Mouse (Mus musculus) heart, postnatal 4 days (tissue): Measurements from ENCODE around the gene Cops8. TPM values are rescaled to one million over a fixed set of nuclear protein-coding genes. Genes with fewer than 3 reads are reported as not detected.

Experiments
- DNase-seq: peaks from one replicate; pipeline ENCODE4 v3.0.0; 2021
- total RNA-seq, 2 experiments: library from RNA; stranded (reverse); gene quantifications; 2 replicates each; pipeline ENCODE4 v1.2.3; 2021

The Cops8 gene
- 10 to 100 TPM; 78.6 to 91.6 TPM for total RNA-seq

GRCm38 (mm10) chr1:90602759-90603560 lies at the start of gene Cops8:
Gene Cops8, plus strand, starts transcription at chr1:90602981.
- peak; percentile 97 for DNase-seq

- DNase-seq = peak; percentile 25
Measured at GRCm38 (mm10) chr1:90557140-90557539, 45.6 kb upstream of the Cops8 start.

GRCm38 (mm10) chr1:90560942-90561726 lies 41.6 kb upstream of the Cops8 start:
- peak; percentile 12 for DNase-seq

- DNase-seq = no peak
Measured at GRCm38 (mm10) chr1:90563945-90564344, 38.8 kb upstream of the Cops8 start.

GRCm38 (mm10) chr1:90566664-90567440 lies 35.9 kb upstream of the Cops8 start:
- peak; percentile 11 for DNase-seq

GRCm38 (mm10) chr1:90573831-90574230 lies 28.9 kb upstream of the Cops8 start:
- DNase-seq = no peak

- DNase-seq = no peak
Measured at GRCm38 (mm10) chr1:90574845-90575244, 27.9 kb upstream of the Cops8 start.

- DNase-seq = peak; percentile 25
Measured at GRCm38 (mm10) chr1:90577417-90577816, 25.4 kb upstream of the Cops8 start.

GRCm38 (mm10) chr1:90582635-90583034 lies 20.1 kb upstream of the Cops8 start:
- DNase-seq = no peak

GRCm38 (mm10) chr1:90588021-90588734 lies 14.6 kb upstream of the Cops8 start:
- DNase-seq = peak; percentile 91

- peak; percentile 82 for DNase-seq
Measured at GRCm38 (mm10) chr1:90590797-90591196, 12.0 kb upstream of the Cops8 start.

GRCm38 (mm10) chr1:90592784-90593183 lies 10.0 kb upstream of the Cops8 start:
- peak; percentile 88 for DNase-seq

GRCm38 (mm10) chr1:90599226-90599625 lies 3.6 kb upstream of the Cops8 start:
- peak; percentile 61 for DNase-seq

GRCm38 (mm10) chr1:90601096-90601495 lies 1.7 kb upstream of the Cops8 start:
- DNase-seq = no peak

GRCm38 (mm10) chr1:90603561-90603887 lies 743 bp downstream of the Cops8 start:
- DNase-seq = no peak

GRCm38 (mm10) chr1:90609363-90609762 lies 6.6 kb downstream of the Cops8 start:
- no peak for DNase-seq

GRCm38 (mm10) chr1:90617258-90617657 lies 14.5 kb downstream of the Cops8 start:
- no peak for DNase-seq

GRCm38 (mm10) chr1:90633415-90634030 lies 30.7 kb downstream of the Cops8 start:
- DNase-seq = no peak

- no peak for DNase-seq
Measured at GRCm38 (mm10) chr1:90634205-90634745, 31.5 kb downstream of the Cops8 start.

- no peak for DNase-seq
Measured at GRCm38 (mm10) chr1:90638335-90638734, 35.6 kb downstream of the Cops8 start.

- DNase-seq = peak; percentile 88
Measured at GRCm38 (mm10) chr1:90650781-90651437, 48.1 kb downstream of the Cops8 start.
